Mouse (Mus musculus): ENCODE results near the gene Gpatch8. TPM values are rescaled to one million over a fixed set of nuclear protein-coding genes. Genes with fewer than 3 reads are reported as not detected.

Gpatch8 gene
- polyA plus RNA-seq, 1 experiment from 2014 or later, result 81.0 TPM

DNA sequence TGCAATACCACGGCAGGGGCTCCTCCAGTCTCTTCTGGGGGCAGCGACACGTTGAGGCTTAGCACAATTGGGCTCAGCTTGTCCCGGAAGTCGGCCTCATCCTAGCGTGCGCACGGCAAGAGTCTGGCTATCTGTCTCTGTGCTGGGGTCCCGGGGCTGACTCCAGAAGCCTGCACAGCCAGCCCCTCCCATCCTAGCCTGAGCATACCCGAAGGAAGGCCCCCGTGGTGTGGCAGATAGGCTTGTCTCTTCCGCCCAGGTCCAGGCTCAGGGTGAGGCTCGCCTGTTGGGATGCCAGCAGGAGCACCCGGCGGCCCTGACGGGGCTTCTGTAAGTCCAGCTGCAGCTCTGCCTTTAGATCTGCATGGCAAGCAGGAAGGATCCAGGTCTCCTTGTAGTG, 95.7 kb downstream of the Gpatch8 start:
- 70% methylated on average over 16 of the region's 16 CpGs for WGBS
- peaks cover 18% of the 10 kb centered on the region for H3K4me1 ChIP-seq

DNA sequence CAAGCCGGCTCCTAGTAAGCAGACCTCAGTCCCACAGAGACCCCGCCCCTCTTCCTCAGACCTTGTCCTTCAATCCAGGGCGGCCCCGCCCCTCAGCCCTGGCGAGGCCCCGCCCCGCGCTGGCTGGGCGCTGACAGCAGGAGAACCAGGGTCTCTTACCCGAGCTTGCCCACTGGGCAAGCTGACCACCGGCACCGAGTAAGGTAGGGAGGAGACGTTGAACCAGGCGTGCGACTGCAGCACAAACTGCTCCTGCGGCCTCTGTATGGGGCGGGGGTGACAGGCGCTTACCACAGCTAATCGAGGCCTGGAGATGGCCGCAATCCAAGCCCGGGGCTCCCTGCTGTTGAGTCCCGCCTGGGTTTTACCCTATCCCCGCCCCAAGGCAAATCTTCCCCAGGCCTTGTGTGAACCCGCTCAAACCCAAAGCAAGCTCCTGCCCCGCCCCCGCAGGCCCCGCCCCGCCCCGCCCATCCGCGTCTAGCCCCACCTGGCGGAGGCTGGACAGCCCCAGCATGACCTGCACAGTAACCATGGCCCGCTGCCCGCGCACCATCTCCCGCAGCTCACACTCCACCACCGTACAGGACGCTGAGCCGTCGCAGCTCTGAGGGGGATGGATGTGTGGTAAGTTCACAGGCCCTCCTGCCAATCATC, 100.3 kb downstream of the Gpatch8 start:
- Histone ChIP-seq H3K4me2 (replicated peaks) (peak overlapping the region; percentile 95), H3K4me1 (peaks cover 24% of the 10 kb centered on the region), H3K4me3 (peak overlapping the region; percentile 57), H3K9me3 (no peaks in the 10 kb centered on the region), H3K9ac (peak overlapping the region; percentile 67), H3K27ac (peak overlapping the region; percentile 63), H3K36me3 (no peaks in the 10 kb centered on the region), H3K27me3 (peaks cover 49% of the 10 kb centered on the region)
- WGBS, result under 1% methylated on average over 40 of the region's 40 CpGs
- peak; percentile 91 for ATAC-seq (ENCODE audit: low FRiP score, low read depth)

More for the DNA sequence above, 95.7 kb downstream of the Gpatch8 start:
- peaks cover 30% of the 10 kb centered on the region for H3K27me3 ChIP-seq
- H3K4me3 ChIP-seq, result no peak overlapping the region
- no peak overlapping the region for H3K4me2 ChIP-seq (replicated peaks)
- H3K36me3 ChIP-seq, result no peaks in the 10 kb centered on the region
- H3K27ac ChIP-seq, result no peak overlapping the region
- H3K9ac ChIP-seq, result no peak overlapping the region
- ATAC-seq (ENCODE audit: low FRiP score, low read depth), result no peak
- no peaks in the 10 kb centered on the region for H3K9me3 ChIP-seq

DNA sequence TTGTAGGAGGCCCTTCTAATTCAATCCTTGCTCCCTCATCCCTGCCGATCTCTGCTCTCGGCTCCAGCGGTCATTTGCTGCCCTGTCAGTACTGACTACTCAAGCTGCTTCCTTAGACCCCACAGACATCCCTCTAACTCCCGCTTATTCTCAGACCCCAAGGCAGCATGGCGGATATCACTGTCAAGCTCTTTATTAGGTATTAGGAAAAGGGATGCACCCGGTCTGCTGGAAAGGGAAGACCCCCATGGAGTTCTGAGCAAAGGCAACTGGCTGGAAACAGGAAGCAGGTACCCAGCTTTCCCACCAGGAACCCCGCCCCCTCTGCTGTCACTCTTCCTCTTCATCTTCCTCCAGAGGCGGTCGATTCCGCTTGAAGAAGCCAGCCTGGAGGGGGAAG, 103.1 kb downstream of the Gpatch8 start:
- no peak overlapping the region for H3K27ac ChIP-seq
- H3K4me3 ChIP-seq, result no peak overlapping the region
- no peak overlapping the region for H3K9ac ChIP-seq
- H3K4me2 ChIP-seq (replicated peaks), result no peak overlapping the region
- no peak for ATAC-seq (ENCODE audit: low FRiP score, low read depth)
- WGBS, result 19% methylated on average over 10 of the region's 10 CpGs
- H3K4me1 ChIP-seq, result peaks cover 28% of the 10 kb centered on the region
- no peaks in the 10 kb centered on the region for H3K36me3 ChIP-seq
- no peaks in the 10 kb centered on the region for H3K9me3 ChIP-seq
- peaks cover 67% of the 10 kb centered on the region for H3K27me3 ChIP-seq

DNA sequence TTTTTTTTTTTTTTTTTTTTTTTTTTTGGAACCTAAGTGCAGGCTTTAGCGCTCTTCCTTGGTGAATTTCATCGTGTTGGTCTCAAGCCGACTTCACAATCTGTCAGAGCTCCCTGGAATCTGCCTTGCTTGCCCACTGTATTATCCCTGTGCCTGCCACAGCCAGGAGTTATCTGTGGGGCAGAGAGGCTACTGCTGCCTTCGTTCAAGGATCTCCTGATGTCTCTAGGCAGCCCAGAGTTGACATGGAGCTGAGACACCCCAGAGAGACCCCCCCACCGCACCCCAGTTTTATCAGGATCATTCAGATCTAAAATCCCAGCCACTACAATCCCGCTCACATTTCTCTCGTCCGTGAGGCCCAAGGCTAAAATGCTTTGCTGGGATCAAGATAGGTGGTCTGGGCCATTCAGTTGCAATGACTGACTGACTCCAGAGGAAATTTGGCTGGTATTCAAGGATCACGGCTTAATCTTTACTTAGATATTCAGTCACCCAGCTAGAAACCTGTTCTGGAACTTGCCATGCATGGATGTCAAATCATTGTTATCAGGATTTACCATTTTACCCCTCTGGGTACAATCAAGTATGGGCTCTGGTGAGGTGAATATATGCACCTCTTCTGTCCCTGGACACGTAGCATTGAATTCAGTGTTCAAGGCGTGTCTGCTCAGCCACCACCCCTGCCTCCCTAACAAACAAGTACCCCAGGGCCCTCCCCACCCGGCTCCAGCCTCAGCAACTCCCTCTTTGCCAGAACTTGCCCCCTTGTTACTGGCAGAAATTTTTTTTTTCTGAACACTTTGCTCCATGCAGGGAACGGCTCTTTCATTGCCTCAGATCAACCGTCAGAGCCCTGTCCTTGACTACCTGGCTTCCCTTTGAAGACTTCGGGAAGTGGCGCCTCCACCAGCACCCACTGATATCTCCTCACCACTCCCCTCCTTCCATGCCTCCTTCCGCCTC, 106.9 kb downstream of the Gpatch8 start:
- ATAC-seq (ENCODE audit: low FRiP score, low read depth), result no peak
- 45% methylated on average over 17 of the region's 17 CpGs for WGBS

DNA sequence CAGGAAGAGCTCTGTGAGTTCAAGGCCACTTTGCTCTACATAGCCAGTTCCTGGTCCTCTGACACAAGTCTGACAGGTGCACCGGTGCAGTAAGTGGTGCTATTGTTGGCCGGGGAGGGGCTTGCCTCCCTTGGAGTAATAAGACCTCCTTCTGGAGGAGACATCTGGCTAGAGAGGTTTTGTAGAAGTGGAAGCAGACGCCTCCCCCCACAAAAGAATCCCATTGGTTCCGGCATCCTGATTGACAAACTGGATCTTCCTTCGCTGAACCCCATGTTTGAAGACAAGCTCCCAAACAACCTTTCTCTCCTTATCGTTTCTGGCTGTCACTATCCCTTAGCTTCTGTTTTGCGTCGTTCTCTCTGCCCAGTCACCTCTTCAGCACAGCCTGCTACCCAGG, 107.9 kb downstream of the Gpatch8 start:
- H3K4me1 ChIP-seq, result peaks cover 43% of the 10 kb centered on the region
- H3K27me3 ChIP-seq, result peaks cover 45% of the 10 kb centered on the region
- ATAC-seq (ENCODE audit: low FRiP score, low read depth), result no peak
- H3K4me2 ChIP-seq (replicated peaks), result no peak overlapping the region
- 9% methylated on average over 8 of the region's 8 CpGs for WGBS
- H3K4me3 ChIP-seq, result no peak overlapping the region
- no peaks in the 10 kb centered on the region for H3K9me3 ChIP-seq
- H3K36me3 ChIP-seq, result peaks cover 5% of the 10 kb centered on the region; the same call in 1 of the 2 replicates
- no peak overlapping the region for H3K9ac ChIP-seq
- no peak overlapping the region for H3K27ac ChIP-seq

More for the DNA sequence above, 106.9 kb downstream of the Gpatch8 start:
- no peak overlapping the region for H3K27ac ChIP-seq
- no peak overlapping the region for H3K4me3 ChIP-seq
- H3K36me3 ChIP-seq, result no peaks in the 10 kb centered on the region
- H3K4me1 ChIP-seq, result peaks cover 35% of the 10 kb centered on the region
- H3K9me3 ChIP-seq, result no peaks in the 10 kb centered on the region
- H3K27me3 ChIP-seq, result peaks cover 49% of the 10 kb centered on the region
- H3K4me2 ChIP-seq (replicated peaks), result no peak overlapping the region
- no peak overlapping the region for H3K9ac ChIP-seq

DNA sequence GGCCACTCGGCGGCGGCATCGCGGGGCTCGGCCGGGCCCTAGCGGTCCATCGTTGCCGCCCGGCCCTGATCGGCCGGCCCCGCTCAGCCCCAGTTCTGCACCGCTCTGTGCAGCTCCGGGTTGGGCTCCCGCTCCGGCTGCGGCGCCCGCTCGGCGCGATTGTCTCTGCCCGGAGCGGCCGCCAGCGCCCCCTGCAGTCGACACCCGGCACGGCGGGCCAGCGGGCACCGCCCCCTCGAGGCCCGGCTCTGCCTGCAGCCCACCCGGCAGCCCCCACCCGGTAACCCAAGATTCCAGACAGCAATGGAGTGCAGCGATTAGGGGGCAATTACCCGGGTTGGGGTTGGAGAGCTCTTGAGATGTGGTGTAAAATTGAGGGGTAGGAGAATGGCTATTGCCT, 108.7 kb downstream of the Gpatch8 start, which contains the start of gene Fam171a2:
Gene Fam171a2 (minus strand): TSS at position 186 of the 400 bp plus-strand sequence.
- Histone ChIP-seq H3K9ac (peak within 1 kb of the TSS; percentile 97), H3K9me3 (no peaks in the 10 kb centered on the region), H3K27me3 (peaks cover 37% of the 10 kb centered on the region), H3K4me1 (peaks cover 43% of the 10 kb centered on the region), H3K27ac (peak within 1 kb of the TSS; percentile 94), H3K4me2 (replicated peaks) (peak within 1 kb of the TSS; percentile 74), H3K4me3 (peak within 1 kb of the TSS; percentile 93), H3K36me3 (peaks cover 12% of the 10 kb centered on the region)
- WGBS, result under 1% methylated on average over 31 of the region's 40 CpGs
- ATAC-seq (ENCODE audit: low FRiP score, low read depth), result peak; percentile 77

DNA sequence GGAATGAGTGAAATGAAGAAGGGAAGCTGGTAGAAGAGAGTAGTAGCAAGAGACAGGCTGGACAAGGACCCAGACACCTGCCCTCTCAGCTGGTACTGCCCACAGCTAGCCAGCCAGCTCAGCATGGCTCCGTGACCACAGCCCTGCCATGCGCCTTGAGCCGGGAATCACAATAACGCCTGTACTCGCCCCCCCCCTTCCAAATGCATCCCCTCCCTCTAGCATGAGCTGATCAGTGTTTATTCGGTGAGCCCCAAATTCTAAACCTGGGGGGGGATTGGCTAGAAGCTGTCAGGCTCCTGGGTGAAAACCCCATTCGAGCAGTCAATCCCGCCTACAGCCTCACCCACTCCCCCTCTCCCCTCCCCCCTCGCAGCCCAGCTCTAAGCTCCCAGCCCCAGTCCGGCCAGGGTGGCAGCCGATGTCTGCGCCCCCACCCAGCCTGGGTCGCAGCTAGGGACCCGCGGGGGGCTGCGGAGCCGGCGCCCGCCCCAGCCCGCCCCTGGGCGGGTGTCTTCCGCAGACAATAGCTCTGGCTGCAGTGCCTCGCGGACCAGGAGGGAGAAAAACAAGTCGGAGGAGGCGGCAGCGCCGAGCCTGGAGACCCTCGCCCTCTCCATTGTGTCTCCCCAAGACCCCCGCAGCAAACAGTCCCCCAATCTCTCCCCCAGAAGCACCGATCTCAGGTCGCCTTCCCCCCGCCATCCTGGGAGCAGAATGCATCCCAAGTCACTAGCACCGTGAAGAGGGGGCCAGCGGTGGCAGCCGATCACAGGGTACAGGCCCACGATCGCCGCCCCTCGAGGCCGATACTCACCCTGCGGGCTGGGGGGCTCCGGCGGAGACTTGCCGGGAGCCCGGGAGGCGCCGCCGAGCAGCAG, 109.4 kb downstream of the Gpatch8 start:
- Histone ChIP-seq H3K4me2 (replicated peaks) (peak overlapping the region; percentile 74), H3K9ac (peak overlapping the region; percentile 97), H3K27me3 (peaks cover 30% of the 10 kb centered on the region), H3K36me3 (peaks cover 19% of the 10 kb centered on the region), H3K9me3 (no peaks in the 10 kb centered on the region), H3K4me3 (peak overlapping the region; percentile 93), H3K4me1 (peaks cover 43% of the 10 kb centered on the region), H3K27ac (peak overlapping the region; percentile 94)
- peak; percentile 27 for ATAC-seq (ENCODE audit: low FRiP score, low read depth)
- under 1% methylated on average over 45 of the region's 49 CpGs for WGBS

DNA sequence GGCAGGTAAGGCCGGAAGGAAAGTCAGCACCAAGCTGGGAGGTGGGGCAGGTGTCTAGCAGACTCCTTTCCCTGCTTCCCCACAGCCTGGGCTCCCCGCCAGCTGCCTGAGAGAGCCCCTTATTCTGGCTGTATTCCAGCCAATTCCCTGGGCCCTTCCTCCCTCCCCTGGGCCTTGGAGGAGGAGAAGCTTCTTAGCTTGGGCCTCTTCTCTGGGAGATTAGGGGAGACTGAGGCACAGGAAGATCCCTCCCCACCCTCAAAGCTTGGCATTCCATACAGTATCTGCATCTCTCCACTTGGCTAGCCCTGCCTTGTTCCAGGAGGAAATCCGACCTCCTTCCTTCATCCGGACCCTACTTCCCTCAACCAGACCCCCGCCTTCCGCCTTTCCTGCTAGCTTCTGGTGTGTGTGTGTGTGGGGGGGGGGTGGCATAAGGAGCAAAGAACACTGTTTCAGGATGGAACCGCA, 110.3 kb downstream of the Gpatch8 start:
- H3K9ac ChIP-seq, result peak overlapping the region; percentile 97
- H3K27me3 ChIP-seq, result peaks cover 25% of the 10 kb centered on the region
- ATAC-seq (ENCODE audit: low FRiP score, low read depth), result 0 out of 2 replicates have a peak, but pooled peaks have one; percentile 5
- peak overlapping the region; percentile 93 for H3K4me3 ChIP-seq
- peak overlapping the region; percentile 94 for H3K27ac ChIP-seq
- 12% methylated on average over 7 of the region's 7 CpGs for WGBS
- H3K4me2 ChIP-seq (replicated peaks), result peak overlapping the region; percentile 74
- no peaks in the 10 kb centered on the region for H3K9me3 ChIP-seq
- peaks cover 43% of the 10 kb centered on the region for H3K4me1 ChIP-seq
- H3K36me3 ChIP-seq, result peaks cover 28% of the 10 kb centered on the region

DNA sequence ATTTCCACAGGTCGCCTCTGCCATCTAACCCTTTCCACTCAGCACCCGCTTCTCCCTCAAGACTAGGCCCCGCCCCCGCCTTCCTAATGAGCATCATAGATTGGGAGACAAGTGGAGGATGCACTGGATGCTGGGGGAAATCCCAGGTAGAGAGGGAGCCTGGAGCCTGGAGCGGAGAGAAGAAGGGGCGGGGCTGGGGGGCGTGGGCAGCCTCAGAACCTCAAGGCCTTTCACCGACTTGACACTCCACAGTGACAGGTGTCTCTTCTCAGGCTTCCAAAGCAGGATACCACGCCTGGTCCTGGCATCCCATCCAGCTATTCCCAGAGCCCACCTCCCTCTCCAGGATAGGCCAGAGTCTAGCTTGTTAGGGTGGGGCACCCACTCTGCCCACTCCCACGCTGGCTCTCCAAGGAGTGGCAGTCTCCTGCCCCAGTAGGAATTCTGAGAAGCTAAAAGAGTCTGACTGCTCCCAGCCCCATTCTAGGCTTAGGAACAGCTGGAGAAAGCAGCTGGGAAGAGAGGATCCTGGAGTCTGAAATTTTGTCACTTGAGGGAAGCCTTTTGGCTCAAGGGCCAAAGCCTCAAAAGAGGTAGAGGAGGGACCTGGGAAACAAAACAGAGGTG, 110.8 kb downstream of the Gpatch8 start:
- H3K27ac ChIP-seq, result peak overlapping the region; percentile 94
- peak overlapping the region; percentile 74 for H3K4me2 ChIP-seq (replicated peaks)
- peak; percentile 62 for ATAC-seq (ENCODE audit: low FRiP score, low read depth)
- H3K36me3 ChIP-seq, result peaks cover 33% of the 10 kb centered on the region
- no peaks in the 10 kb centered on the region for H3K9me3 ChIP-seq
- H3K4me1 ChIP-seq, result peaks cover 43% of the 10 kb centered on the region
- peak overlapping the region; percentile 97 for H3K9ac ChIP-seq
- 17% methylated on average over 8 of the region's 10 CpGs for WGBS
- peak overlapping the region; percentile 93 for H3K4me3 ChIP-seq
- H3K27me3 ChIP-seq, result peaks cover 23% of the 10 kb centered on the region

DNA sequence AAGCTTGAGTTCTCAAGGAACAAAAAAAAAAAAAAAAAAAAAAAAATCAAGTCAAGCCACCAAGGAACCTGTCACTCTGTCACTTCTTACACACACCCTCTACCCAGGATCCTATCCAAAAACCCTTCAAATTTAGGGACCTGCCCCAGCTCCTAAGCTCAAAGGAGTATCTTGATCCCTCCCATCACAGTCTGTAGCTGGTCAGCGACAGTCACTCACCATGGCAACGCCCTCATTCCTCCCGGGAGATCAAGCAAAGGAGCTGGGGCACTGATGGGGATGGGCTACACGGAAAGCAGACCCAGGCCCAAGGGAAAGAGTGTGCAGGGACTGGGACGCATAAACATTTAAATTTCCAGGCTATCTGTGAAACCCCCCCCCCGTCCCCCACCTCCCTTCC, 111.4 kb downstream of the Gpatch8 start:
- no peaks in the 10 kb centered on the region for H3K9me3 ChIP-seq
- H3K27me3 ChIP-seq, result peaks cover 17% of the 10 kb centered on the region
- H3K4me1 ChIP-seq, result peaks cover 43% of the 10 kb centered on the region
- peak overlapping the region; percentile 8; the same call in 1 of the 2 replicates for H3K9ac ChIP-seq
- no peak for ATAC-seq (ENCODE audit: low FRiP score, low read depth)
- H3K4me2 ChIP-seq (replicated peaks), result peak overlapping the region; percentile 74
- no peak overlapping the region for H3K4me3 ChIP-seq
- WGBS, result 8% methylated on average over 6 of the region's 6 CpGs
- peaks cover 39% of the 10 kb centered on the region for H3K36me3 ChIP-seq
- H3K27ac ChIP-seq, result no peak overlapping the region

DNA sequence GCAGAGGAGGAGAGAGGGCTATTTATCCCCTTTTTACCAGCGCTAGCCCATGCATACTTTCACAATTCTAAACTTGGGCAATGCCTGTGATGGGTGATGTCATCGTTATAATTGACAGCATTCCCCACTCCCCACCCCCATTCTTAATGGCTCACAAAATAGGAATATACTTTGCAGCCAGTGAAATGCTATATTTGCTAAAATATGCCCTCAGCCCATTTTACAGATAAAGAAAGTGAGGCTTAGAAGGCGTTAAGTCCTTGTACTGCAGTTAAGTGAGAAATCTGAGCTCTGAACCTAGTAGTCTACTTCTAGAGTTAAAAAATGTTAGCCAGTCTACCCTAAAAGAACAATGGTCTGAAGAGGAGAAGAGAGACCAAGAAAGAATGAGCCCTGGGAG, 111.9 kb downstream of the Gpatch8 start:
- Histone ChIP-seq H3K4me2 (replicated peaks) (no peak overlapping the region), H3K9me3 (no peaks in the 10 kb centered on the region), H3K27ac (no peak overlapping the region), H3K4me1 (peaks cover 43% of the 10 kb centered on the region), H3K9ac (no peak overlapping the region), H3K4me3 (no peak overlapping the region), H3K27me3 (peaks cover 15% of the 10 kb centered on the region), H3K36me3 (peaks cover 44% of the 10 kb centered on the region)
- WGBS, result 62% methylated on average over 3 of the region's 3 CpGs
- no peak for ATAC-seq (ENCODE audit: low FRiP score, low read depth)

Measured in limb, embryonic 13.5 days (tissue).